Mouse (Mus musculus): ENCODE measurements around the gene Glp2r. TPM values are rescaled to one million over a fixed set of nuclear protein-coding genes. Genes with fewer than 3 reads are reported as not detected.

Gene Glp2r
- total RNA-seq, 1 experiment: not detected

DNA sequence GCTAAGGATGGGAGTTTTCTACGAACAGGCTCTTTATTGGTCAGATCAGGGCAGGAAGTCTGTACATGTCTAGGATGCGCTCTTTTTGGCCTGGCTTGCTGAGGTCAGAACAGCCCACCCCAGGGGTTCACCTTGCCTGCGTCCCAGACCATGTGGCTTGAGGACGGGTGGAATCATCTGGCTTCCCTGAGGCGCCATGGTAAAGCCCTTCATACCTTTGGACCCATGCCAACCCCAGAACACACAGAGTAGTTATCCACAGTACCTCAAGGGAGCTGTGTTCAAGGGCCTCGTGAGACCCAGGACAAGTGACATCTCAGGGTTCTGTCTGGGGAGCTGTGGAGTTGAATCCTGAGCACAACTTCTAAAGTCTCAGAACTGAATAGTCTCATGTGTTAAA, 119.2 kb downstream of the Glp2r start:
- H3K9ac ChIP-seq (ENCODE audit: insufficient read depth, low read depth, low read length, poor library complexity, severe bottlenecking): no peak overlapping the region
- in situ Hi-C loops (cut with MboI; ENCODE audit: low sequenced_read_pairs in 2 of 2, unreplicated experiment in 2 of 2): no loop called here
- no peak for DNase-seq (ENCODE audit: low read depth, low spot score)
- H3K27ac ChIP-seq (ENCODE audit: insufficient read depth, low read depth, low read length, poor library complexity, severe bottlenecking): no peak overlapping the region
- no peak overlapping the region for H3K4me3 ChIP-seq (ENCODE audit: insufficient read depth in 1 of 2, low read depth in 1 of 2, low read length in 2 of 2, poor library complexity in 1 of 2, severe bottlenecking in 1 of 2)
- no peaks in the 10 kb centered on the region for H3K9me3 ChIP-seq (ENCODE audit: control insufficient read depth, insufficient read depth, low read depth, low read length)
- peaks cover 7 to 18% of the 10 kb centered on the region in 2 experiments; a peak in 3 of 4 replicates for H3K4me1 ChIP-seq (ENCODE audit: control insufficient read depth in 2 of 2, insufficient read depth in 2 of 2, low read length in 2 of 2, poor library complexity in 1 of 2)
- no peak for TF ChIP-seq MAFK (IDR thresholded peaks at IDR 0.05; ENCODE audit: insufficient read depth, low read depth, low read length)
- TF ChIP-seq HCFC1 (IDR thresholded peaks at IDR 0.05; ENCODE audit: borderline replicate concordance, insufficient read depth, low read length): no peak
- no peak for TF ChIP-seq ZC3H11A (IDR thresholded peaks at IDR 0.05; ENCODE audit: borderline replicate concordance, low read depth, low read length)
- no peak for TF ChIP-seq ZNF384 (IDR thresholded peaks at IDR 0.05; ENCODE audit: low read depth, low read length)
- TF ChIP-seq CHD2 (IDR thresholded peaks at IDR 0.05; ENCODE audit: low read depth, low read length): no peak
- H3K36me3 ChIP-seq (ENCODE audit: control insufficient read depth, insufficient read depth, low read length, poor library complexity, severe bottlenecking): no peaks in the 10 kb centered on the region

DNA sequence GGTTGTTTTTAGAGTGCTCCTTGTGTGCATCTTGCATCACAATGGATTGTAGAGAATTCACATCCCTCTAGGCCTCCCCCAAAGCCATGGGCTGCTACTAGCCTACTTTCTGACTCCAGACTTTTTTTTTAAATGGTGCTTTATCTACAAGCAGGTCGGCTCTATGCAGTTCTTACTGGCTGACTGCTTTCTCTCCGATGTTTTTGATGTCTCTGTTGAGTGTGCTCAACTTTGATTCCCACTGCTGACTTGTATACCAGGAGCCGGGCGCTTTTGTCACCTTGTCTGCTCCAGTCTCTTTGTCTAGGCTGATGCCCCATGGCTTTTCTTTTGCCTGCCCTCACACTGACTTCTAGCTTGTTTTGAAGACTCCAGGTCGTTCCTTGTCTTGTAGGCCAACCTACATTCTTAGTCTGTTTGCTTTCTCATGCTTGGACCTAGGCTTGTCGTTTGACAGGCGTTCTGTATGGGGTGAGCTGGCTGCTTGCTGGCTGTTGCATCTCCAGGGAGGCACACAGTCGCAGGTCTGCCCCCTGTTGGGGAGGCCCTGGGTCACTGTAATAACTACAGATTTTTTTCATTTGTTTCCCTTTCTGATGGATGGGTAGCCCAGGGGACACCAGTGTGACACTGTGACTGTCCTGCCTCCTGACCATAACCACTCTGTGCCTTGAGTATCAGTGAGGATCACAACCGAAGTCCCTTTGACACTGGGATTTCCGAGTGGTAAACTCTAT, 120.8 kb downstream of the Glp2r start:
- peak; percentile 11 for DNase-seq (ENCODE audit: low read depth, low spot score)
- Histone ChIP-seq H3K9ac (ENCODE audit: insufficient read depth, low read depth, low read length, poor library complexity, severe bottlenecking) (no peak overlapping the region), H3K27ac (ENCODE audit: insufficient read depth, low read depth, low read length, poor library complexity, severe bottlenecking) (no peak overlapping the region), H3K4me1 (ENCODE audit: control insufficient read depth in 2 of 2, insufficient read depth in 2 of 2, low read length in 2 of 2, poor library complexity in 1 of 2) (peaks cover 7 to 10% of the 10 kb centered on the region in 2 experiments; a peak in 3 of 4 replicates), H3K36me3 (ENCODE audit: control insufficient read depth, insufficient read depth, low read length, poor library complexity, severe bottlenecking) (no peaks in the 10 kb centered on the region), H3K4me3 (ENCODE audit: insufficient read depth in 1 of 2, low read depth in 1 of 2, low read length in 2 of 2, poor library complexity in 1 of 2, severe bottlenecking in 1 of 2) (no peak overlapping the region), H3K9me3 (ENCODE audit: control insufficient read depth, insufficient read depth, low read depth, low read length) (no peaks in the 10 kb centered on the region)
- in situ Hi-C loops (cut with MboI; ENCODE audit: low sequenced_read_pairs in 2 of 2, unreplicated experiment in 2 of 2): no loop called here
- TF ChIP-seq MAFK (IDR thresholded peaks at IDR 0.05; ENCODE audit: insufficient read depth, low read depth, low read length) (no peak), ZC3H11A (IDR thresholded peaks at IDR 0.05; ENCODE audit: borderline replicate concordance, low read depth, low read length) (no peak), ZNF384 (IDR thresholded peaks at IDR 0.05; ENCODE audit: low read depth, low read length) (no peak), CHD2 (IDR thresholded peaks at IDR 0.05; ENCODE audit: low read depth, low read length) (no peak), HCFC1 (IDR thresholded peaks at IDR 0.05; ENCODE audit: borderline replicate concordance, insufficient read depth, low read length) (no peak)

DNA sequence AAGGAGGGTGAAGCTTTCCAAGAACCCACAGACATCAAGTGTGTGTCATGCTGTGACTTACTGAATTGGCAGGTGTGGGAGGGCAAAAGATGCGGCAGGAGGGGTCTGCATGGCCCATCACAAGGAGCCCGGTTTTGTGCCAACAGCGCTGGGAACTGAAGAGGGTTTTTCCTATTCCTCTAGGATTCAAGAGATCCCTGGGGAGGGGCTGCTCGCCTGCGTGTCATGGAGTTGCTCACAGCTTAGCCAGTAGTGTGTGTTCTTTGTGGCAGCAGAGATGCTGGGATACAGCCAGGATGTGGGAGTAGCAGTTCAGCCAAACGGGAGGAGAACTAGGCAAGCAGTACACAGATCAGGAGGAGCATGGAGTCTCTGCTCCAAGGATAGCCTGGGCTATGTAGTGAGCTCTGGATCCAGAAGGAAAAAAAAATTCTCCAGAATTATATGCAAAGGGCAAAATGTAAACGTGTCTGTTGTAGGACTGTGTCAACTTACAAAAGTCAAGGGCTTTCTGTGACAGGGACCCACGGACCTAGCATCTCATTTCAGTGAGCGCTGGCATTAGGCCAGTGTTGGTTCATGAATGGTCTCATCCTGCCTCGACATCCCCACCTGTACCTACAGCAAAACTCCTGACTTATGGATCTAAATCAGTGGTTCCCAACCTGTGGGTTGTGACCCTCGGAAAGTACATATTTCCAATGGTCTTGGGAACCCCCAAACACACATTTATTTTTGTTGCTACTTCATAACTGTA, 122.1 kb downstream of the Glp2r start:
- Histone ChIP-seq H3K9me3 (ENCODE audit: control insufficient read depth, insufficient read depth, low read depth, low read length) (no peaks in the 10 kb centered on the region), H3K36me3 (ENCODE audit: control insufficient read depth, insufficient read depth, low read length, poor library complexity, severe bottlenecking) (no peaks in the 10 kb centered on the region), H3K4me3 (ENCODE audit: insufficient read depth in 1 of 2, low read depth in 1 of 2, low read length in 2 of 2, poor library complexity in 1 of 2, severe bottlenecking in 1 of 2) (no peak overlapping the region), H3K4me1 (ENCODE audit: control insufficient read depth in 2 of 2, insufficient read depth in 2 of 2, low read length in 2 of 2, poor library complexity in 1 of 2) (peaks cover 7 to 10% of the 10 kb centered on the region in 2 experiments; a peak in 3 of 4 replicates), H3K9ac (ENCODE audit: insufficient read depth, low read depth, low read length, poor library complexity, severe bottlenecking) (no peak overlapping the region), H3K27ac (ENCODE audit: insufficient read depth, low read depth, low read length, poor library complexity, severe bottlenecking) (no peak overlapping the region)
- TF ChIP-seq MAFK (IDR thresholded peaks at IDR 0.05; ENCODE audit: insufficient read depth, low read depth, low read length): no peak
- DNase-seq (ENCODE audit: low read depth, low spot score): no peak
- in situ Hi-C loops (cut with MboI; ENCODE audit: low sequenced_read_pairs in 2 of 2, unreplicated experiment in 2 of 2): no loop called here

DNA sequence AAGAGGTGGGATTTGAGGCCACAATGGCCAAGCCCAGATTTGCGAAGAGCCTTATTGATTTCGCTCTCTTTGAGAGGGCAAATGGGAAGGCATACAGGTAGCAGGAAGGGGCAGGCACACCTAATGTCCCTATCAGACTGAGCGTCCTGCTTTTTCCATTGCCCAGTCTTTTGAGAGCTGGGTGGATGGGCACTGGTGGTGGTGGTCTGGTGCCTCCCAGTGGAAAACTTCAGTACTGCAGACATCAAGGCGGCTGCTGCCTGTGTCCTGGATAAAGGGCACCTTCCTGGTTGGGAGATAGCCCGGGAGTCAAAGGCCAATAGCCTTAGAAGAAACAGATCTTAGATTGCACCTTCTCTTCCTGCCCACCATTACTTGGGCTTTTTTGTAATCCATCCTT, 123.2 kb downstream of the Glp2r start:
- no peaks in the 10 kb centered on the region for H3K9me3 ChIP-seq (ENCODE audit: control insufficient read depth, insufficient read depth, low read depth, low read length)
- H3K4me1 ChIP-seq (ENCODE audit: control insufficient read depth in 2 of 2, insufficient read depth in 2 of 2, low read length in 2 of 2, poor library complexity in 1 of 2): peaks cover 7 to 10% of the 10 kb centered on the region in 2 experiments; a peak in 3 of 4 replicates
- no peak for TF ChIP-seq ZNF384 (IDR thresholded peaks at IDR 0.05; ENCODE audit: low read depth, low read length)
- no peak for TF ChIP-seq CHD2 (IDR thresholded peaks at IDR 0.05; ENCODE audit: low read depth, low read length)
- TF ChIP-seq HCFC1 (IDR thresholded peaks at IDR 0.05; ENCODE audit: borderline replicate concordance, insufficient read depth, low read length): no peak
- no peak for TF ChIP-seq MAFK (IDR thresholded peaks at IDR 0.05; ENCODE audit: insufficient read depth, low read depth, low read length)
- peak; percentile 69; the same call in 1 of the 2 replicates for TF ChIP-seq ZC3H11A (IDR thresholded peaks at IDR 0.05; ENCODE audit: borderline replicate concordance, low read depth, low read length)
- peak; percentile 56 for DNase-seq (ENCODE audit: low read depth, low spot score)
- no peaks in the 10 kb centered on the region for H3K36me3 ChIP-seq (ENCODE audit: control insufficient read depth, insufficient read depth, low read length, poor library complexity, severe bottlenecking)
- H3K9ac ChIP-seq (ENCODE audit: insufficient read depth, low read depth, low read length, poor library complexity, severe bottlenecking): no peak overlapping the region
- no peak overlapping the region for H3K27ac ChIP-seq (ENCODE audit: insufficient read depth, low read depth, low read length, poor library complexity, severe bottlenecking)
- no peak overlapping the region for H3K4me3 ChIP-seq (ENCODE audit: insufficient read depth in 1 of 2, low read depth in 1 of 2, low read length in 2 of 2, poor library complexity in 1 of 2, severe bottlenecking in 1 of 2)
- in situ Hi-C loops (cut with MboI; ENCODE audit: low sequenced_read_pairs in 2 of 2, unreplicated experiment in 2 of 2): no loop called here

All from ES-E14 (cell line).